Mouse (Mus musculus) midbrain, embryonic 14.5 days (tissue): Measurements from ENCODE around the gene Prrg3. TPM values are rescaled to one million over a fixed set of nuclear protein-coding genes. Genes with fewer than 3 reads are reported as not detected.
"Not testable (repeated sequence)": the region's sequence is repeated elsewhere in the genome, so short reads cannot be mapped to it uniquely, and the experiment has no call there.

Experiments
- ATAC-seq: fragments of 200-750 bp; cut with Nextera tagmentation; 2 replicates; pipeline ENCODE4 v1.8.0; 2017; ENCODE audit warnings: moderate number of reproducible peaks, moderate library complexity; ENCODE audit not compliant: low FRiP score, low TSS enrichment
- DNase-seq: peaks from one replicate; pipeline ENCODE4 v3.0.0-alpha.2; 2015
- H3K27ac ChIP-seq: fragments of 300-500 bp; sonication (generic); replicated peaks from 2 replicates; pipeline ENCODE4 v1.5.1; 2014; ENCODE audit warnings: mild to moderate bottlenecking, low read depth, low read length, moderate library complexity
- H3K27me3 ChIP-seq: fragments of 300-500 bp; sonication (generic); 2 replicates; pipeline ENCODE4 v1.6.1; 2014; ENCODE audit warnings: low read length, control low read depth, mixed read lengths; ENCODE audit not compliant: control insufficient read depth, insufficient read depth
- H3K36me3 ChIP-seq: fragments of 300-500 bp; sonication (generic); 2 replicates; pipeline ENCODE4 v1.6.1; 2014; ENCODE audit warnings: low read length, control low read depth; ENCODE audit not compliant: control insufficient read depth, insufficient read depth
- H3K4me1 ChIP-seq: fragments of 300-500 bp; sonication (generic); 2 replicates; pipeline ENCODE4 v1.6.1; 2014; ENCODE audit warnings: mild to moderate bottlenecking, antibody characterized with exemption, low read length, control low read depth; ENCODE audit not compliant: control insufficient read depth, insufficient read depth
- H3K4me2 ChIP-seq: fragments of 300-500 bp; sonication (generic); 2 replicates; pipeline ENCODE4 v1.6.1; 2014; ENCODE audit warnings: mild to moderate bottlenecking, low read length, moderate library complexity
- H3K4me3 ChIP-seq: fragments of 300-500 bp; sonication (generic); replicated peaks from 2 replicates; pipeline ENCODE4 v1.5.1; 2014; ENCODE audit warnings: low read depth, low read length
- H3K9ac ChIP-seq: fragments of 300-500 bp; sonication (generic); replicated peaks from 2 replicates; pipeline ENCODE4 v1.6.1; 2014; ENCODE audit warnings: mild to moderate bottlenecking, low read length, moderate library complexity
- H3K9me3 ChIP-seq: fragments of 300-500 bp; sonication (generic); 2 replicates; pipeline ENCODE4 v1.6.1; 2016; ENCODE audit warnings: low read length, control low read depth, mixed read lengths; ENCODE audit not compliant: control insufficient read depth
- WGBS: fragments of 180-500 bp; shearing (Covaris S2); extraction: QIAGEN DNeasy Blood & Tissue Kit; methylation state at CpG from one replicate; pipeline ENCODE4 v1.1.7; 2014; 5-methylcytosine and 5-hydroxymethylcytosine counted together
- polyA plus RNA-seq: library from polyadenylated mRNA; unstranded; fragments of >200 nt; fragmentation: Nextera tagmentation; extraction: Ambion mirVana; gene quantifications from 2 replicates; pipeline ENCODE4 v1.2.1, GENCODE M21; 2014

Gene Prrg3
- polyA plus RNA-seq, 1 experiment from 2014 or later, result 13.1 TPM

GRCm38 (mm10) chrX:71977681-71978080 lies 15.3 kb downstream of the Prrg3 start:
- H3K9me3 ChIP-seq, ATAC-seq, H3K27me3 ChIP-seq, H3K27ac ChIP-seq, H3K36me3 ChIP-seq, DNase-seq, H3K9ac ChIP-seq, H3K4me3 ChIP-seq, H3K4me1 ChIP-seq, H3K4me2 ChIP-seq: not testable (repeated sequence)

- Histone ChIP-seq H3K4me1 (no peaks in the 10 kb centered on the region), H3K9me3 (no peaks in the 10 kb centered on the region), H3K9ac (no peak overlapping the region), H3K27me3 (no peaks in the 10 kb centered on the region), H3K4me3 (no peak overlapping the region), H3K36me3 (no peaks in the 10 kb centered on the region), H3K27ac (no peak overlapping the region), H3K4me2 (no peak overlapping the region)
- WGBS, result 91% methylated on average over 3 of the region's 3 CpGs
- no peak for ATAC-seq
- DNase-seq, result no peak
Measured at GRCm38 (mm10) chrX:71980443-71980842, 18.0 kb downstream of the Prrg3 start.

DNA sequence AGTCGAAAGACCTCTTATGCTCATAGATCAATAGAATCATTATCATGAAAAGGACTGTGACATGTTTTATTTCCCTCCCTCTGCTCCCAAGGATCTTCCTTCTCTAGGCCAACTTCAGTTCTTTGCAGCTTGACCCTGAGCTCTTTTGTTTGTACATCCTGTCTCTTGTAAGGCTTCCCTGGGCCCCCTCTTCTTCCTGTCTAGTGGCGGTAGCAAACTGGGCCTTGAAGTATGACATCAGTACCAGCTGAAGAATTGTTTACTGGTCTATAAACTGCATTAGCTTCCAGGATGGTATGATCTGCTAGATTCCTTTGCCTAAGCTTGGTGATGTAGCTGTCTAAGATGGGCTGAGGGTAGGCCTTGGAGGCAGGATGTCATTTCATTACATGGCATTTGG lies 18.9 kb downstream of the Prrg3 start:
- Histone ChIP-seq H3K27me3 (no peaks in the 10 kb centered on the region), H3K4me2 (no peak overlapping the region), H3K9me3 (no peaks in the 10 kb centered on the region), H3K36me3 (no peaks in the 10 kb centered on the region), H3K4me3 (no peak overlapping the region), H3K4me1 (no peaks in the 10 kb centered on the region), H3K9ac (no peak overlapping the region), H3K27ac (no peak overlapping the region)
- DNase-seq (no peak), ATAC-seq (no peak)
- 60% methylated on average over 2 of the region's 2 CpGs for WGBS

GRCm38 (mm10) chrX:71983205-71983604 lies 20.8 kb downstream of the Prrg3 start:
- Histone ChIP-seq H3K9ac (no peak overlapping the region), H3K36me3 (no peaks in the 10 kb centered on the region), H3K27me3 (no peaks in the 10 kb centered on the region), H3K4me2 (no peak overlapping the region), H3K27ac (no peak overlapping the region), H3K9me3 (no peaks in the 10 kb centered on the region), H3K4me1 (no peaks in the 10 kb centered on the region), H3K4me3 (no peak overlapping the region)
- no peak for DNase-seq
- WGBS, result 78% methylated on average over 2 of the region's 2 CpGs
- ATAC-seq, result no peak

DNA sequence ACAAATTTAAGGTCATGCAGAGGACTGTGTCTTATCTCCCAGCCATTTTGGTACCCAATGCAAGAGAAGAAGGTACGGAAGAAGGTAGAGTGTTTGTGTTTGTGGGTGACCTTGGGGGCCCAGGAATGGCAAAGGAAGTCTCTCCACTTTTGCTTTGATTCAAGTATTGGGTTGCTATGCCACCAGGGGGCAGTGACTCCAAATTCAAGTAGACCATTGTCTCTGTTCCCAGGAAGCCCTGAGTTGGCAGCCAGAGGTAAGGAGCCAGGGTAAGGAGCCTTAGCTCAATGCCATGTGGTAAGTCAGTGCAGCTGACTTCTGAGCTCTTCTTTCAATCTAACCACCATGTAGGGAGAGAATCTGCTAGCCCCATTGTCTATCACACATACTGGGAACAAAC lies 21.4 kb downstream of the Prrg3 start:
- Histone ChIP-seq H3K27ac (no peak overlapping the region), H3K9ac (no peak overlapping the region), H3K9me3 (no peaks in the 10 kb centered on the region), H3K4me1 (no peaks in the 10 kb centered on the region), H3K4me2 (no peak overlapping the region), H3K4me3 (no peak overlapping the region), H3K36me3 (no peaks in the 10 kb centered on the region), H3K27me3 (no peaks in the 10 kb centered on the region)
- ATAC-seq (no peak), DNase-seq (peak; percentile 8)
- WGBS, result 93% methylated on average over 1 of the region's 1 CpGs

DNA sequence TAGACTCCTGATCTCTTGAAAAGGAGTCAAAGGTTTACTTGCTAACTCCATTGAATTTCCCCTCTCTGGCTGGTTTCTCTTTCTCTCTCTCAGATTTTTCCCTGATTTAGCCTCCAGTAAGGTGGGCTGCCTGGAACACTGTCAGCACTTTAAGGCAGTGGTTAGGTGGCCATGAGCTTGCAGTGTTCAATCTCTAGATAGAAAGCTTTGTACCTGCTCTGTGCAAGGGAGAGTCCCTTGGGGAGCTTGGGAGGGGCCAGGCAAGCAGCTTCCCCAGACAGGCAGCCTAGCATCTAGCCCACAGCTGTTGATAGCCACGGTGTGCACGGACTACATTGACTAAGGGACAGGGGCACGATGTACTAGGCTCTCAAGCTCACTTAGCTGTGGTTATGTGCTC lies 29.1 kb downstream of the Prrg3 start, which contains the start of gene Cnga2:
Cnga2 (plus strand) TSS at position 301 of the 400 bp plus-strand sequence.
- H3K4me1 ChIP-seq, result no peaks in the 10 kb centered on the region
- H3K36me3 ChIP-seq, result no peaks in the 10 kb centered on the region
- ATAC-seq (no peak), DNase-seq (no peak)
- no peak within 1 kb of the TSS for H3K9ac ChIP-seq
- no peak within 1 kb of the TSS for H3K27ac ChIP-seq
- 67% methylated on average over 3 of the region's 3 CpGs for WGBS
- no peak within 1 kb of the TSS for H3K4me3 ChIP-seq
- no peak within 1 kb of the TSS for H3K4me2 ChIP-seq
- H3K27me3 ChIP-seq, result no peaks in the 10 kb centered on the region
- no peaks in the 10 kb centered on the region for H3K9me3 ChIP-seq

DNA sequence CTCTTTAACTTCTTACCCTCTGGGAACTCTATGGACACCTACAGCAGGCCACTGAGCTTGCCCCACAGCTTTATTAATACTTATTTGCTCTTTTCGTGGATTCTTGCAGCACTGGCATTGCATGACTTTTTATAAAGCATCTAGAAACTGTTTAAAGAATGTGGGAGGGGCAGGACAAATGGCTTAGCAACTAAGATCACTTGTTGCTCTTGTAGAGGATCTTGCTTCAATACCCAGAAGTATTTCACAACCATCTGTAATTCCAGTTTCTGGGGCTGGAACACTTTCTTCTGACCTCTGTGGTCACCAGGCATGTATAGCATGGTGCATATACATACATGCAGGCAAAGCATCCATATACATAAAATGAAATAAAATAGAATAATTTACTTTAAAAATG lies 33.5 kb downstream of the Prrg3 start:
- Histone ChIP-seq H3K4me3 (no peak overlapping the region), H3K27ac (no peak overlapping the region), H3K9ac (no peak overlapping the region), H3K9me3 (no peaks in the 10 kb centered on the region), H3K4me2 (no peak overlapping the region), H3K36me3 (no peaks in the 10 kb centered on the region), H3K27me3 (no peaks in the 10 kb centered on the region), H3K4me1 (no peaks in the 10 kb centered on the region)
- ATAC-seq (no peak), DNase-seq (no peak)
- WGBS, result 64% methylated on average over 1 of the region's 1 CpGs

DNA sequence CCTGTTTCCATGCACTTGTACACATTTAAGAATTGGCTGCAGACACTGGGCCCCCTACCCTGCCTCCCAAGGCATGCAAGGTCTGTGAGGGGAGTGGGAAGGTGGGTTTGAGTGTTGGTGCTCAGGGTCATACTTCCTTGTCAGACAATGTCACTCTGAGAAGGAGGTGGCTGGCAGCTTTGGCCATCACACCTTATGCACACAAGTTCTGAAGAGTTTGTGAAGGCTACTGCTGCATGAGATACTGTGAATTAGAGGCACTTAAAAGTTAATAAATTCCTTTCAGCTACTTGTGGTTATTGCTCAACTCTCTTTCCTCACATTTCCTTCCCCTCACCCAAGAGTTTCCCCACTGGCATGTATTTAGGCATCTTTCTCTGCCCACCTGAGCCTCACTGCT lies 47.5 kb downstream of the Prrg3 start:
- Histone ChIP-seq H3K9ac (no peak overlapping the region), H3K4me1 (no peaks in the 10 kb centered on the region), H3K27me3 (no peaks in the 10 kb centered on the region), H3K9me3 (no peaks in the 10 kb centered on the region), H3K27ac (no peak overlapping the region), H3K4me3 (no peak overlapping the region), H3K36me3 (no peaks in the 10 kb centered on the region), H3K4me2 (no peak overlapping the region)
- DNase-seq (no peak), ATAC-seq (no peak)

DNA sequence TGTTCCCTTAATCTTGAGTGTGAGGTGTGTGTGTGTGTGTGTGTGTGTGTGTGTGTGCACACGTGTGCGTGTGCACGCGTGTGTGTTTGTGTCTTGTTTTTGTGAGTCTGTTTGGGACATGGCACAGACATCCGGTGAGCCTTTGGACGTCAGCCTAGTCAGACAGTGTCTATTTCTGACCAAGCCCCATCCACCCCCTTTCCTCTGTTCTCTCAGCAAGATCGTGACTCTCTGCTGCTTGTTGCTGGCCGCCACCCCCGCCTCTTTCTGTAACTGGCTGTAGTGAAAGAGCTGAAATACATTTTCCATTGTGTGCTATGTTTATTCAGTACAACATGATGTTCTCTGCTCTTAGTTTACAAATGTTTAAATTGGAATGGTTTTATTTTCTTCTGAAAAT lies 49.8 kb downstream of the Prrg3 start:
- Histone ChIP-seq H3K27ac (no peak overlapping the region), H3K27me3 (no peaks in the 10 kb centered on the region), H3K9me3 (no peaks in the 10 kb centered on the region), H3K4me3 (no peak overlapping the region), H3K9ac (no peak overlapping the region), H3K36me3 (no peaks in the 10 kb centered on the region), H3K4me1 (no peaks in the 10 kb centered on the region), H3K4me2 (no peak overlapping the region)
- DNase-seq (peak; percentile 5), ATAC-seq (no peak)
- WGBS, result 71% methylated on average over 9 of the region's 9 CpGs
